Mouse (Mus musculus): ENCODE measurements around the gene Tnnt3. TPM values are rescaled to one million over a fixed set of nuclear protein-coding genes. Genes with fewer than 3 reads are reported as not detected.

Gene Tnnt3
- polyA plus RNA-seq, 1 experiment: 5.1 TPM

DNA sequence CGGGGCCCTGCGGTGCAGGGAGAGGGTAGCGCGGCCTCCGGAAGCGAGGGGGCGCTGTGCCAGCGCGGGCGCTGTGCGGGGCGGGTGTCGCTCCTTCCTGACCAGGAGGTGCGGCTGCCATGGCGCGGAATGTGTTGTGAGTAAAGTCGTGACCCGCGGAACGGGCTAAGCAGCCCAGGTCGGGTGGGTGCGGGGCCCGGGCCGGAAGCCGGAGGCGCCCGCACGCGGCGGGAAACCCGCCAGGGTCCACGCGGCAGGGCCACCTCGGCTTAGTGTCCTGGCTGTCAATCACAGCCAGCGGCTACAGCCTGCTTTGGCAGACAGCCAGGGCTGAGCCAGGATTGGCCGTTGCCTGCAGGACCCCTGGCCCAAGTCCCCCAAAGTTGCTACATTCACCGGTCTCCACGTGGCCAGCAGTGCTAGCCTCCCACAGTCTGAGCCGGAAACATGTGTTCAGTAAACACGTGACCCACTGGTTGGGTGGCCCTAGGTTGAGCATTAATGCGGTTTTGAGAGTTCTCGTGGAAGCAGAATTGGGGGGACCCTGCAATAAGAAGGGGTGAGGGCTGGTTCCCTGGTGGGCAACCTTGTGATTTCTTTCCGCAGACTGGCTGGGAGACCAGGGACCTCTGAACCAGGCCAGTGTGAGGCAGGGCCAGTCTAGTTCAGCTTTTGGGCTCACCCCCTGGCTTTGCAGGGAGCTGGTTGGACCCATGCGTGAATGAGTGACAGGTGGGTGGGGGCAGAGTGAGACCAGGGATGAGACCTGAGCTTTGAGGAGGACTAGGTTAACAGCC lies 34.6 kb downstream of the Tnnt3 start:
- H3K4me3 ChIP-seq (ENCODE audit: insufficient read depth, low read length): peak overlapping the region; percentile 84
- H3K4me1 ChIP-seq (ENCODE audit: control insufficient read depth, insufficient read depth, low read length): peaks cover 14% of the 10 kb centered on the region
- H3K27ac ChIP-seq (ENCODE audit: insufficient read depth, low read depth, low read length): peak overlapping the region; percentile 86
- TF ChIP-seq CTCF (IDR thresholded peaks at IDR 0.05; ENCODE audit: low read depth, low read length): no peak
- no peak for TF ChIP-seq POLR2A (IDR thresholded peaks at IDR 0.05; ENCODE audit: borderline replicate concordance, low read depth, low read length)

GRCm38 (mm10) chr7:142535116-142535515 lies 36.5 kb downstream of the Tnnt3 start:
- no peak overlapping the region for H3K27ac ChIP-seq (ENCODE audit: insufficient read depth, low read depth, low read length)
- peaks cover 14% of the 10 kb centered on the region for H3K4me1 ChIP-seq (ENCODE audit: control insufficient read depth, insufficient read depth, low read length)
- no peak overlapping the region for H3K4me3 ChIP-seq (ENCODE audit: insufficient read depth, low read length)
- no peak for TF ChIP-seq CTCF (IDR thresholded peaks at IDR 0.05; ENCODE audit: low read depth, low read length)
- TF ChIP-seq POLR2A (IDR thresholded peaks at IDR 0.05; ENCODE audit: borderline replicate concordance, low read depth, low read length): no peak

GRCm38 (mm10) chr7:142535832-142536231 lies 37.2 kb downstream of the Tnnt3 start:
- TF ChIP-seq POLR2A (IDR thresholded peaks at IDR 0.05; ENCODE audit: borderline replicate concordance, low read depth, low read length) (no peak), CTCF (IDR thresholded peaks at IDR 0.05; ENCODE audit: low read depth, low read length) (no peak)
- Histone ChIP-seq H3K4me3 (ENCODE audit: insufficient read depth, low read length) (no peak overlapping the region), H3K4me1 (ENCODE audit: control insufficient read depth, insufficient read depth, low read length) (peaks cover 14% of the 10 kb centered on the region), H3K27ac (ENCODE audit: insufficient read depth, low read depth, low read length) (no peak overlapping the region)

DNA sequence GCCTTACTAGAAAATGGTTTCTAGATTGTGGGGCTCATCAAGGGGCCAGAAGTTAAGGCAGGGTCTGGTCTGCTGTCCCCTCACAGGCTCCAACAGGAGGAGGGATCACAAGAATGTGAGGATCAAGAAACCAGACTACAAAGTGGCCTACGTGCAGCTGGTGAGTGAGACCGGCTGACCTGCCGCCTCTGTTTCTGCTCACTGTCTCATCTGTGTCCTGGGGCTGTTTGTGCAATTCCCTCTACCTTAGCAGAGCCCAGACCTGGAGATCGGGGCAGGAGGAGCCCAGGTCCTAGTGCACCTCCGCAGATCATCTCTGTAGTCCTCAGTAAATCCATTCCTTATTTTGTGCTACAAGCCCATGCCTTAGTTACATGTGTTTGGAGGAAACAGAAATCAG lies 38.5 kb downstream of the Tnnt3 start:
- Histone ChIP-seq H3K27ac (ENCODE audit: insufficient read depth, low read depth, low read length) (no peak overlapping the region), H3K4me1 (ENCODE audit: control insufficient read depth, insufficient read depth, low read length) (peaks cover 14% of the 10 kb centered on the region), H3K4me3 (ENCODE audit: insufficient read depth, low read length) (no peak overlapping the region)
- no peak for TF ChIP-seq POLR2A (IDR thresholded peaks at IDR 0.05; ENCODE audit: borderline replicate concordance, low read depth, low read length)
- TF ChIP-seq CTCF (IDR thresholded peaks at IDR 0.05; ENCODE audit: low read depth, low read length): no peak

DNA sequence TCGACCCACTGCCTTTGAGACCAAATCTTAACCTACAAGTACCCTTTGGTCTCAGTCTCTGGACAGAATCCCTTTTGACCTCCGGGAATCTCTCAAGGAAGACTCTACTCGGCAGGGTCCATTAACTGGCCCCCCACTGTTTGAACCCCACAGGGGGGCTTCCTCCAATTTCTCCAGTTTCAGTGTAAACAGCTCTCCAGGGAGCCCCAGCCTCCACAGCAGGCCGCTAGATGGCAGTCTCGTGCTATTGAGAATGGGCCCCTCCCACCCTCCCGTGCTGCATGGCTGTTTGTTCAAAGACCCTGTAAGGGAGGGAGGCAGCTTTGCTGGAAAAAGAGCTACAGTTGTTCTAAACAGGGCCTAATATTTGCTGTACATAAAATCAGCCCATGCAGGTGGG lies 39.2 kb downstream of the Tnnt3 start:
- TF ChIP-seq CTCF (IDR thresholded peaks at IDR 0.05; ENCODE audit: low read depth, low read length): peak; percentile 67
- TF ChIP-seq POLR2A (IDR thresholded peaks at IDR 0.05; ENCODE audit: borderline replicate concordance, low read depth, low read length): no peak
- H3K4me3 ChIP-seq (ENCODE audit: insufficient read depth, low read length): no peak overlapping the region
- peaks cover 14% of the 10 kb centered on the region for H3K4me1 ChIP-seq (ENCODE audit: control insufficient read depth, insufficient read depth, low read length)
- H3K27ac ChIP-seq (ENCODE audit: insufficient read depth, low read depth, low read length): no peak overlapping the region

- H3K4me1 ChIP-seq (ENCODE audit: control insufficient read depth, insufficient read depth, low read length): peaks cover 14% of the 10 kb centered on the region
- H3K4me3 ChIP-seq (ENCODE audit: insufficient read depth, low read length): no peak overlapping the region
- no peak overlapping the region for H3K27ac ChIP-seq (ENCODE audit: insufficient read depth, low read depth, low read length)
- TF ChIP-seq CTCF (IDR thresholded peaks at IDR 0.05; ENCODE audit: low read depth, low read length) (no peak), POLR2A (IDR thresholded peaks at IDR 0.05; ENCODE audit: borderline replicate concordance, low read depth, low read length) (no peak)
Measured at GRCm38 (mm10) chr7:142538291-142538690, 39.7 kb downstream of the Tnnt3 start.

- Histone ChIP-seq H3K27ac (ENCODE audit: insufficient read depth, low read depth, low read length) (no peak overlapping the region), H3K4me3 (ENCODE audit: insufficient read depth, low read length) (no peak overlapping the region), H3K4me1 (ENCODE audit: control insufficient read depth, insufficient read depth, low read length) (peaks cover 14% of the 10 kb centered on the region)
- TF ChIP-seq POLR2A (IDR thresholded peaks at IDR 0.05; ENCODE audit: borderline replicate concordance, low read depth, low read length) (no peak), CTCF (IDR thresholded peaks at IDR 0.05; ENCODE audit: low read depth, low read length) (no peak)
Measured at GRCm38 (mm10) chr7:142538766-142539165, 40.1 kb downstream of the Tnnt3 start.

GRCm38 (mm10) chr7:142539828-142540227 lies 41.2 kb downstream of the Tnnt3 start:
- no peak for TF ChIP-seq POLR2A (IDR thresholded peaks at IDR 0.05; ENCODE audit: borderline replicate concordance, low read depth, low read length)
- no peak for TF ChIP-seq CTCF (IDR thresholded peaks at IDR 0.05; ENCODE audit: low read depth, low read length)
- H3K27ac ChIP-seq (ENCODE audit: insufficient read depth, low read depth, low read length): no peak overlapping the region

GRCm38 (mm10) chr7:142542771-142543303 lies 44.2 kb downstream of the Tnnt3 start:
- no peak overlapping the region for H3K4me3 ChIP-seq (ENCODE audit: insufficient read depth, low read length)
- H3K27ac ChIP-seq (ENCODE audit: insufficient read depth, low read depth, low read length): no peak overlapping the region
- H3K4me1 ChIP-seq (ENCODE audit: control insufficient read depth, insufficient read depth, low read length): no peaks in the 10 kb centered on the region
- TF ChIP-seq POLR2A (IDR thresholded peaks at IDR 0.05; ENCODE audit: borderline replicate concordance, low read depth, low read length) (no peak), CTCF (IDR thresholded peaks at IDR 0.05; ENCODE audit: low read depth, low read length) (no peak)

More at GRCm38 (mm10) chr7:142539828-142540227, 41.2 kb downstream of the Tnnt3 start:
- no peak overlapping the region for H3K4me3 ChIP-seq (ENCODE audit: insufficient read depth, low read length)
- peaks cover 6% of the 10 kb centered on the region for H3K4me1 ChIP-seq (ENCODE audit: control insufficient read depth, insufficient read depth, low read length)

DNA sequence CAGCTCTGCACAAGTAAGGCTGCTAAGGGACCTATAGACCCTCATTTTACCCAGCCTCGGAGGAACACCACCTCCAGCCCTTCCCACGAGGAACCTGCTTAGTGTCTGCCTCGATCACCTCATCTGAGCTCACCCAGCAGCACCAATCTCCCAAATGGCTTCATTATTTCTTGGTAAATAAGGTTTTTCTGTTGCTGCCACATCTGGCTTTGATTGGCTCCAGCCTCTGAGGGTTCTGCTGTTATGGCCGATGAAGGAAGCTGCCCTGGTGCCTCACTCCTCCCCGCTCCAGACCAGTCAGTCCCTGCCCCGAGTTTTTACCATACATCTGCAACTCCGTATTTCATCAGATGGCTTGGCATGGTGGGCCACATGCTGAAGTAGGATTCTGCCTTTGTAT lies 47.3 kb downstream of the Tnnt3 start:
- no peak for TF ChIP-seq CTCF (IDR thresholded peaks at IDR 0.05; ENCODE audit: low read depth, low read length)
- TF ChIP-seq POLR2A (IDR thresholded peaks at IDR 0.05; ENCODE audit: borderline replicate concordance, low read depth, low read length): no peak
- peaks cover 7% of the 10 kb centered on the region for H3K4me1 ChIP-seq (ENCODE audit: control insufficient read depth, insufficient read depth, low read length)
- no peak overlapping the region for H3K4me3 ChIP-seq (ENCODE audit: insufficient read depth, low read length)
- no peak overlapping the region for H3K27ac ChIP-seq (ENCODE audit: insufficient read depth, low read depth, low read length)

All from bone marrow macrophage, adult 2 months (primary cell).